Mouse (Mus musculus): ENCODE measurements at regions not wholly inside any gene's neighbourhood (a gene's known extent, or its start where the extent isn't known, plus 50 kb on each side); places are given as distances from the start of the nearest gene placed in this dataset.
A peak's percentile ranks its signal among the peaks of the same experiment; 100 is the strongest.
"Not testable (repeated sequence)": the region's sequence is repeated elsewhere in the genome, so short reads cannot be mapped to it uniquely, and the experiment has no call there.

DNA sequence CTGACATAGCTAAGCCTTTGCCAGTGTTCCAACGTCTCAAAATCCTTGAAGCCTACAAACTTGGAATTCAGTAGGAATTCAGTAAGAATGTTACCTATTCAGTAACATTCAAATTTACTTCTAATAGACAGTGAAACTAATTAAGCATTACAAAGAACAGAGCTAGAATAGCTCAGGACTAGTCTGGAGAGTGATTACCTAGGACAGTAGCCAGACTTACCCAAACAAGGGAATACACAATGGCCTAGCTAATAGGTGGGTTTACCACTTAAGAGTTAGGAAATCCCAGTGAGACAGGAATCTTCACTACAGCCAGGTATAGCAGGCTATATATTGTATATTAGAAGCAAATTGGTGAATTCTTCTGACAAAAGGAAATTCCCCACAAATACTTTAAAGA lies 182.4 kb downstream of the Rab10 start:
- DNase-seq (ENCODE audit: low spot score); H3K27me3 ChIP-seq (ENCODE audit: control insufficient read depth, insufficient read depth, low read length); H3K4me3 ChIP-seq (ENCODE audit: low read depth, low read length); H3K27ac ChIP-seq (replicated peaks; ENCODE audit: low read depth, low read length); H3K9ac ChIP-seq (ENCODE audit: low read length); H3K4me2 ChIP-seq (ENCODE audit: low read depth, severe bottlenecking); H3K9me3 ChIP-seq (ENCODE audit: control insufficient read depth, low read length); H3K36me3 ChIP-seq (ENCODE audit: control insufficient read depth, insufficient read depth, low read length); ATAC-seq (ENCODE audit: insufficient number of reproducible peaks, low FRiP score, low TSS enrichment, low read depth); H3K4me1 ChIP-seq (ENCODE audit: control insufficient read depth, insufficient read depth, low read length): not testable (repeated sequence)
- 64% methylated on average over 1 of the region's 1 CpGs for WGBS

DNA sequence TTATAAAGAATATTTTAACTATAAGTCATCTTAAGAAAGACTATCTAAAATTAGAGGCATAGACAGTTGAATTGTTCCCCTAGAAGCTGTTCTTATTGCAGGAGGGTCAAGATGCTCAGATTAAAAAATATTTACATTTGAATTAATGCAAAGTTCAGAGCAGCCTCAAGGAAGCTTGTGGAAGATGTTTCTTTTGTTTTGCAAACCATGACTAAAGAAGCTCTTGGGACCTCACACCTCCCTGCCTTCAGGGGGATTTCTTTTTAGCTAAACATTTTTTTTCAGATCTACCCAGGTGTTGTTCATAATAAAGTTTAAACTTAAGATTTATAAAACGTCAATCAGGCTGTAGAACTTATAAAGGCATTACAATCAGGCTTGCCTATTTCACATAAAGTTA lies 185.7 kb downstream of the Rab10 start:
- H3K4me2 ChIP-seq (ENCODE audit: low read depth, severe bottlenecking) = no peak overlapping the region
- no peaks in the 10 kb centered on the region for H3K4me1 ChIP-seq (ENCODE audit: control insufficient read depth, insufficient read depth, low read length)
- DNase-seq (ENCODE audit: low spot score) (no peak), ATAC-seq (ENCODE audit: insufficient number of reproducible peaks, low FRiP score, low TSS enrichment, low read depth) (no peak)
- H3K27me3 ChIP-seq (ENCODE audit: control insufficient read depth, insufficient read depth, low read length) = no peaks in the 10 kb centered on the region
- H3K9me3 ChIP-seq (ENCODE audit: control insufficient read depth, low read length) = no peaks in the 10 kb centered on the region
- no peak overlapping the region for H3K9ac ChIP-seq (ENCODE audit: low read length)
- no peak overlapping the region for H3K27ac ChIP-seq (replicated peaks; ENCODE audit: low read depth, low read length)
- WGBS = 74% methylated on average over 1 of the region's 1 CpGs
- H3K36me3 ChIP-seq (ENCODE audit: control insufficient read depth, insufficient read depth, low read length) = no peaks in the 10 kb centered on the region
- no peak overlapping the region for H3K4me3 ChIP-seq (ENCODE audit: low read depth, low read length)

DNA sequence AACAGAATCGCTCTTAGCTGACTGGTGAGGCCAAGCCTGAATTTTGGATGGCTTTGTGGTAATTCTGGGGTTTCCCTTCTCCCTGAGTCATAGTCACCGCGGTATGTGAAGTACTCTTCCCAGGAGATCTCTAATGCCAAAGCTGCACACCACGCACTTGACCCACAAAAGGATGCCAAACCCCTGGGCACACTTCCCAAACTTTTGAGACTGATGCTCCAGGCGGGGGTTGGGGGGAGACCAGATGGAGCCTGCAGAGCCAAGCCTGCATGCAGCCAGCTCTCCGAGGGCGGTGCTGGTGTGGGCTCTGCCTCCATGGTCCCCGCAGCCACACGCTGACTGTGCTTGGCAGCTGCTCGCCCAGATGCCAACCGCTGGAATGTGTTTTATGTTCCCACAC lies 199.2 kb downstream of the Rab10 start:
- H3K36me3 ChIP-seq (ENCODE audit: control insufficient read depth, insufficient read depth, low read length); DNase-seq (ENCODE audit: low spot score); H3K27ac ChIP-seq (replicated peaks; ENCODE audit: low read depth, low read length); H3K9ac ChIP-seq (ENCODE audit: low read length); H3K9me3 ChIP-seq (ENCODE audit: control insufficient read depth, low read length); ATAC-seq (ENCODE audit: insufficient number of reproducible peaks, low FRiP score, low TSS enrichment, low read depth); H3K4me1 ChIP-seq (ENCODE audit: control insufficient read depth, insufficient read depth, low read length); H3K27me3 ChIP-seq (ENCODE audit: control insufficient read depth, insufficient read depth, low read length); H3K4me3 ChIP-seq (ENCODE audit: low read depth, low read length); H3K4me2 ChIP-seq (ENCODE audit: low read depth, severe bottlenecking): not testable (repeated sequence)
- 66% methylated on average over 11 of the region's 11 CpGs for WGBS

DNA sequence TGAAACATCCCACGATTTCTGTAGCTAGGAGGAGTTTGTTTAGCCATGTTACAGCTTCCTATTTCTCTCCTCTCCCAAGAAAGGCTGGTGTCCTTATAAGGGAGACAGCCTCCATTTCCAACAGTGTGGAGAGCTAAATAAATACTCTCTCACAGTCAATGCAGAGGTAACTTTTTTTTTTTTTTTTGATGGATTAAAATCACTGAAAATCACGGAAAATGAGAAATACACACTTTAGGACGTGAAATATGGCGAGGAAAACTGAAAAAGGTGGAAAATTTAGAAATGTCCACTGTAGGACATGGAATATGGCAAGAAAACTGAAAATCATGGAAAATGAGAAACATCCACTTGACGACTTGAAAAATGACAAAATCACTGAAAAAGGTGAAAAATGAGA lies 200.1 kb downstream of the Rab10 start:
- not testable (repeated sequence) for H3K27me3 ChIP-seq (ENCODE audit: control insufficient read depth, insufficient read depth, low read length); H3K4me3 ChIP-seq (ENCODE audit: low read depth, low read length); H3K9me3 ChIP-seq (ENCODE audit: control insufficient read depth, low read length); H3K36me3 ChIP-seq (ENCODE audit: control insufficient read depth, insufficient read depth, low read length); H3K27ac ChIP-seq (replicated peaks; ENCODE audit: low read depth, low read length); H3K4me2 ChIP-seq (ENCODE audit: low read depth, severe bottlenecking); ATAC-seq (ENCODE audit: insufficient number of reproducible peaks, low FRiP score, low TSS enrichment, low read depth); H3K4me1 ChIP-seq (ENCODE audit: control insufficient read depth, insufficient read depth, low read length); H3K9ac ChIP-seq (ENCODE audit: low read length)
- DNase-seq (ENCODE audit: low spot score) = peak; percentile 20
- WGBS = 85% methylated on average over 5 of the region's 5 CpGs

DNA sequence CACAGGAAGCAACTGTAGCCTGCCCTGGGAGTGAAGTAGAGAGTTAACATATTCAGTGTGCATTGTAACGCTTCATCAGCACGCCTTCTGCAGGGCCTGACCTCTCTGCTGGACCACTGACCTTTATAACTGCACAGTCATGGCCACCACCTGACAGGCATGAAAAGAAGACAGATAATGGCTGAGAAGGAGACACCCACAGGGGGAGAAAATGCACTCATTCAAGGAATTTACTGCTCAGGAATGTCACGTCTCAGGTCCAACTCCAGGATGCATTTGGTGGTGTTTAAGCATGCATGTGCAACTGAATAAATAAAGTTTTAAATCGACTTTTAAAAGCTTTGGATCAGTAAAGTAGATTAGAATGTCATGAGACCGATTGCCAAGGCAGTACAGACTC lies 207.8 kb downstream of the Rab10 start:
- H3K27ac ChIP-seq (replicated peaks; ENCODE audit: low read depth, low read length); H3K4me3 ChIP-seq (ENCODE audit: low read depth, low read length); ATAC-seq (ENCODE audit: insufficient number of reproducible peaks, low FRiP score, low TSS enrichment, low read depth); H3K9me3 ChIP-seq (ENCODE audit: control insufficient read depth, low read length); H3K36me3 ChIP-seq (ENCODE audit: control insufficient read depth, insufficient read depth, low read length); DNase-seq (ENCODE audit: low spot score); H3K9ac ChIP-seq (ENCODE audit: low read length); H3K4me2 ChIP-seq (ENCODE audit: low read depth, severe bottlenecking); H3K4me1 ChIP-seq (ENCODE audit: control insufficient read depth, insufficient read depth, low read length); H3K27me3 ChIP-seq (ENCODE audit: control insufficient read depth, insufficient read depth, low read length): not testable (repeated sequence)
- 74% methylated on average over 5 of the region's 5 CpGs for WGBS

DNA sequence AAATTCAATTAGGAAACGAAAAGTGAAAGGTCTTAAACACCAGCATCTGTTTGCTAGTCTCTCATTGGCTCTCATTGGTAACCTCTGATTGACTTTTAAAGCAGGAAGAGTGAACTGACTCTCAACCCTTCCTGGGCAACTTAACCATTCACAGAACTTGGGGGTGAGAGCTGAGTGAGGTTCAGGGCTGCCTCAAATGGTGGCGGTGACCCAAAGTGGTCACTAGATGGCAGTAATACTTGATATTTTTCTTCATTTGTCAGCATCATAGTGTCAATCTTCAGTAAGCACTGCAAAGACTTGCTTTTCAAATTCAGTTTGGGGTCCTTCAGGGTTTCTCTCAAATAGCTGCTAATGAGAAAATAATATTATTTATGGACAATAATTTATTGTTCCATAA lies 211.6 kb downstream of the Rab10 start:
- not testable (repeated sequence) for H3K36me3 ChIP-seq (ENCODE audit: control insufficient read depth, insufficient read depth, low read length); H3K27me3 ChIP-seq (ENCODE audit: control insufficient read depth, insufficient read depth, low read length); H3K4me3 ChIP-seq (ENCODE audit: low read depth, low read length); H3K9ac ChIP-seq (ENCODE audit: low read length); H3K4me1 ChIP-seq (ENCODE audit: control insufficient read depth, insufficient read depth, low read length); H3K27ac ChIP-seq (replicated peaks; ENCODE audit: low read depth, low read length); H3K4me2 ChIP-seq (ENCODE audit: low read depth, severe bottlenecking); ATAC-seq (ENCODE audit: insufficient number of reproducible peaks, low FRiP score, low TSS enrichment, low read depth); H3K9me3 ChIP-seq (ENCODE audit: control insufficient read depth, low read length)
- peak; percentile 26 for DNase-seq (ENCODE audit: low spot score)
- 30% methylated on average over 2 of the region's 2 CpGs for whole genome bisulfite sequencing

DNA sequence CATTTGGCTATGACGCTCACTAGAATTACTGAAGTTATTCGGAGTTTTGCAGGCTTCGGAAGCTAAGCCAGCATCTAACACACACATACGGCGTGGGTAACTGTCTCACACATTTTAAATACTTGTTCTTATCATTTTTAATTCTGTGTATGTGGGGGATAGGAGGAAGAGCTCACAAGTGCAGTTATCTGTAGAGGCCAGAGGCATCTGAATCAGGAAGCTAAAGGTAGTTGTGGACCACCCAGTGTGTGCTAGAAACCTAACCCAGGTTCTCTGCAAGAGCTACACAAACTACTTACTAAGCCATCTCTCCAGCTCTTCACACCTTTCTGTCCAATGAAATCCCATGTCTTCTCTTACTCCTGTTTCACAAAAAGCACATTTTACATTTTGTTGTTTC lies 215.3 kb downstream of the Rab10 start:
- H3K36me3 ChIP-seq (ENCODE audit: control insufficient read depth, insufficient read depth, low read length) = no peaks in the 10 kb centered on the region
- H3K4me2 ChIP-seq (ENCODE audit: low read depth, severe bottlenecking) = no peak overlapping the region
- no peaks in the 10 kb centered on the region for H3K27me3 ChIP-seq (ENCODE audit: control insufficient read depth, insufficient read depth, low read length)
- WGBS = 92% methylated on average over 5 of the region's 5 CpGs
- no peaks in the 10 kb centered on the region for H3K9me3 ChIP-seq (ENCODE audit: control insufficient read depth, low read length)
- H3K9ac ChIP-seq (ENCODE audit: low read length) = no peak overlapping the region
- DNase-seq (ENCODE audit: low spot score) = no peak
- no peaks in the 10 kb centered on the region for H3K4me1 ChIP-seq (ENCODE audit: control insufficient read depth, insufficient read depth, low read length)
- ATAC-seq (ENCODE audit: insufficient number of reproducible peaks, low FRiP score, low TSS enrichment, low read depth) = no peak
- no peak overlapping the region for H3K4me3 ChIP-seq (ENCODE audit: low read depth, low read length)
- no peak overlapping the region for H3K27ac ChIP-seq (replicated peaks; ENCODE audit: low read depth, low read length)

DNA sequence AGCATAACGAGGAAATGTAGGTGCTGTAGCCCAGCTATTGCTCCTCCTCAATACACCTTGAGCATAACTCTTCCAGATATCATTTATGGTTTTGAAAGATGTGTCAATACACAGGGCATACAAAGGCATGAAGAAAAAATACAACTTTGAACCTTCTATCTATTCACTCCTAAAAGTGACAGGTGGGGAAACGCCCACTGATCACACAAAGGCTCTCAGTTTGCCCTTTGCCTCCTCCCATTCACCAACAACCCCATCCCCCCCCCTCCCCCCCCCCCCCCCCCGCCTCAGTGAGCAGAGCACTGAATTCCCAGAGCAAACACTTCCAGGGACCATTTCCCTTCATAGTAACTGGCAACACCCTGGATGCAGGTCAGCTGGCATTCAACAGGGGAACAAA lies 216.8 kb downstream of the Rab10 start:
- not testable (repeated sequence) for H3K36me3 ChIP-seq (ENCODE audit: control insufficient read depth, insufficient read depth, low read length); DNase-seq (ENCODE audit: low spot score); H3K9ac ChIP-seq (ENCODE audit: low read length); H3K27me3 ChIP-seq (ENCODE audit: control insufficient read depth, insufficient read depth, low read length); H3K27ac ChIP-seq (replicated peaks; ENCODE audit: low read depth, low read length); H3K4me1 ChIP-seq (ENCODE audit: control insufficient read depth, insufficient read depth, low read length); ATAC-seq (ENCODE audit: insufficient number of reproducible peaks, low FRiP score, low TSS enrichment, low read depth); H3K4me3 ChIP-seq (ENCODE audit: low read depth, low read length); H3K9me3 ChIP-seq (ENCODE audit: control insufficient read depth, low read length); H3K4me2 ChIP-seq (ENCODE audit: low read depth, severe bottlenecking)
- WGBS = 68% methylated on average over 2 of the region's 3 CpGs

DNA sequence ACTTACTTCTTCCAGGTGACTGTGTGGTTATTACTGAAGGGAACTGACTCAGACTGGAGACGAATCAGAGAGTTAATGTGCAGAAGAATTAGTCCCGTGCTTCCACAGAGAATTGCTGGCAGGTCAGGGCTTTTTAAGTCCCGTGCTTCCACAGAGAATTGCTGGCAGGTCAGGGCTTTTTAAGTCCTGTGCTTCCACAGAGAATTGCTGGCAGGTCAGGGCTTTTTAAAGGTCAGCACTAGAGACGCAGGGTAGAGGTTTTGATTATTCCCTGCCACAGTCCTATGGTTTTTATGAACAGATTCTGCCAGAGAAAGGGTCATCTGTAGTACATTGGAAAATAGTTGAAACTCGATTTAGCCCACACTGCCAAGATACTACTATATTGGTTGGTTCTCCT lies 260.2 kb downstream of the Rab10 start:
- WGBS = 69% methylated on average over 5 of the region's 5 CpGs
- ATAC-seq (ENCODE audit: insufficient number of reproducible peaks, low FRiP score, low TSS enrichment, low read depth) = not testable (repeated sequence)

More for the DNA sequence above, 260.2 kb downstream of the Rab10 start:
- H3K4me2 ChIP-seq (ENCODE audit: low read depth, severe bottlenecking); H3K9ac ChIP-seq (ENCODE audit: low read length); H3K36me3 ChIP-seq (ENCODE audit: control insufficient read depth, insufficient read depth, low read length); H3K27me3 ChIP-seq (ENCODE audit: control insufficient read depth, insufficient read depth, low read length); H3K4me1 ChIP-seq (ENCODE audit: control insufficient read depth, insufficient read depth, low read length); H3K4me3 ChIP-seq (ENCODE audit: low read depth, low read length); H3K27ac ChIP-seq (replicated peaks; ENCODE audit: low read depth, low read length); H3K9me3 ChIP-seq (ENCODE audit: control insufficient read depth, low read length); DNase-seq (ENCODE audit: low spot score): not testable (repeated sequence)
